Mouse (Mus musculus): ENCODE results near the gene Slc44a4.
"Not testable (repeated sequence)": the region's sequence is repeated elsewhere in the genome, so short reads cannot be mapped to it uniquely, and the experiment has no call there.

Gene Slc44a4

DNA sequence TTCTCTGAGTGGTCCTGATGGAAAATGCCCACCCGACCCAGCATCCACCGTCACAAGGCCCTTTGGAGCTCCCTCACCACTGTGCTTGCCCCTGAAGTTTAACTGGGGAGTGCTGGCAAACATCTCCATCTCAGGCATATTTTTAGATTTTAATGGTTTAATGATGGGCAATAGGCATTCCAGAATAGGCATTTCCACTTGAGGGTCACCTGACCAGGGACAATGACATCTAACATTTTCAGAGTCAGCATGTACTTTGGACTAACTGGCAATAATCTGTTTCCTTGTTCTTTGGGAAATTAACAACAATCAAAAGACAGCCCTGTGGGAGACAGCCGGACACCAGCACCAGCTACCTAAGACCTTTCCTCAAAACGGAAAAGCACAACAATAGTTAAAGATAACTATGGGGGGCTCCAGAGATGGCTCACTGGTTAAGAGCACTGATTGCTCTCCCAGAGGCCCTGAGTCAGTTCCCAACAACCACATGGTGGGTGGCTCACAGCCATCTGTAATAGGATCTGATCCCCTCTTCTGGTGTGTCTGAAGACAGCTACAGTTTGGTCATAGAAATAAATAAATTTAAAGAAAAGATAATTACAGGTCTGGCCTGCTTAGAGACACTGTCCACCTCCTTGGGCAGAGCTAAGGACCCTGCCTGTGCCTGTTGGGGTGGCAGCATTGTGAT, 29.0 kb downstream of the Slc44a4 start:
- DNase-seq (ENCODE audit: low read depth), result peak; percentile 70

GRCm38 (mm10) chr17:34944362-34944761, 30.1 kb downstream of the Slc44a4 start:
- peak; percentile 72 for DNase-seq (ENCODE audit: low read depth)

- no peak for DNase-seq (ENCODE audit: low read depth)
Observed at GRCm38 (mm10) chr17:34946486-34947140, 32.3 kb downstream of the Slc44a4 start.

GRCm38 (mm10) chr17:34947606-34948005, 33.3 kb downstream of the Slc44a4 start:
- peak; percentile 65 for DNase-seq (ENCODE audit: low read depth)

DNA sequence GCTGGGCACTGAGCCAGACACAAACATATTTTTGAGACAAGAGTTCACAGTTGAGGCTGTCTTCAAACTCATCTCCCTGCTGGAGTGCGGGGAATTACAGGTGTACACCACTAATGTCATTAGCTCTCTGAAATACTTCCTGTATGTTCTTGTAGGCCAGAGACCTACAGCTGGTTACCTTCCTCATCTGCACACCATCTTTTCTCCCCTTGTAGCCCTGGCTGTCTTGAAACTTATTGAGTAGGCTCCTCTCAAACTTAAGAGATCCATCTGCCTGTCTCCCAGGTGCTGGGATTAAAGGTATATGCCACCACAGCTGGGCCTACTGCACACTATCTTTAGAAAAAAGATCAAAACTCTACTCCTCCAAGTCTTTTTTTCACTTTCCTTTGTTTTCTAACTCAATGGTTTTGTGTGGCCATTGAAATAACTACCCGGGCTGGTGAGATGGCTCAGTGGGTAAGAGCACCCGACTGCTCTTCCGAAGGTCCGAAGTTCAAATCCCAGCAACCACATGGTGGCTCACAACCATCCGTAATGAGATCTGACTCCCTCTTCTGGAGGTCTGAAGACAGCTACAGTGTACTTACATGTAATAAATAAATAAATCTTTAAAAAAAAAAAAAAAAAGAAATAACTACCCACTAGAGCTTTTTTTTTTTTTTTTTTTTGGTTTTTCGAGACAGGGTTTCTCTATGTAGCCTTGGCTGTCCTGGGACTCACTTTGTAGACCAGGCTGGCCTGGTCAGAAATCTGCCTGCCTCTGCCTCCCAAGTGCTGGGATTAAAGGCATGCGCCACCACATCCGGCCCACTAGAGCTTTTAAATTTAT, 34.7 kb downstream of the Slc44a4 start:
- DNase-seq (ENCODE audit: low read depth), result not testable (repeated sequence)

- DNase-seq (ENCODE audit: low read depth), result no peak
Observed at GRCm38 (mm10) chr17:34949553-34949969, 35.3 kb downstream of the Slc44a4 start.

DNA sequence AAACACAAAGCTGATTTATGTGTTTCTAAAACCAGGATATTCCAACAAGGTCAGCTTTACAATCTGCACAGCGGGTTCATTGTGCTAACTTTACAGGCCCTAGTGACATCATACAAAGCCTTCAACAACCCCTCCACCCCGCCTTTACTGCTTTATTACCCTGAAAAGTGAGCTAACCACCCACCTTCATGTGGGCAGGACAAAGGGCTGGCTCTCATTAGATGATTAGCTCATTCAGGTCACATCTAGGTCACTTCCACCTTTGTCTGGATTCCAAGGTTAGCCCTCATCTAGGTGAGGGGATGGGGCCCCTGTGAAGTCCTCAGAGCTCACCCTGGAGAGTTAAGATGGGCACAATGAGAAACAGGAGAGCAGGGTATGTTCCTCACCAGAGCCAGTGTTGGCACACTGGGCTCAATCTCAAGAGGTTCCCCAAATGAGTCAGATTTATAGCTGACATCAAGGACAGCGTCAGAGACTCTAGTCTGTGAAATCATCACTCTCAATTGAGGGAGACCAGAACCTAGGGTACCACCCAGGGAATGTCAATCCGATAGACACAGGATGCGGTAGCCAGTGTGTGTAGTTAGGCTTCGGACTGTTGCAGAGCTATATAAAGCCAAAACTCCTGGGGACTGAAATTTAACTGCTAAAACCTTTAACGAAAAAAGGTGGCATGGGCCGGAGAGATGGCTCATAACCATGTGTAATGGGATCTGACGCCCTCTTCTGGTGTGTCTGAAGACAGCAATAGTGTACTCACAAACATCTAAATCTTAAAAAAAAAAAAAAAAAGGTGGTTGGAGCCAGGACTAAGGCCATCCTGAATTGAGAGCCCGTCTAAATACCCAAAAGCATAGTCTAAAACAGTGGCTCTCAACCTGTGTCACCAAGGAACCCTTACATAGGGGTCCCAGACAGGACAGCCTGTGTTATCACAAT, 36.5 kb downstream of the Slc44a4 start:
- peak; percentile 62 for DNase-seq (ENCODE audit: low read depth)

DNA sequence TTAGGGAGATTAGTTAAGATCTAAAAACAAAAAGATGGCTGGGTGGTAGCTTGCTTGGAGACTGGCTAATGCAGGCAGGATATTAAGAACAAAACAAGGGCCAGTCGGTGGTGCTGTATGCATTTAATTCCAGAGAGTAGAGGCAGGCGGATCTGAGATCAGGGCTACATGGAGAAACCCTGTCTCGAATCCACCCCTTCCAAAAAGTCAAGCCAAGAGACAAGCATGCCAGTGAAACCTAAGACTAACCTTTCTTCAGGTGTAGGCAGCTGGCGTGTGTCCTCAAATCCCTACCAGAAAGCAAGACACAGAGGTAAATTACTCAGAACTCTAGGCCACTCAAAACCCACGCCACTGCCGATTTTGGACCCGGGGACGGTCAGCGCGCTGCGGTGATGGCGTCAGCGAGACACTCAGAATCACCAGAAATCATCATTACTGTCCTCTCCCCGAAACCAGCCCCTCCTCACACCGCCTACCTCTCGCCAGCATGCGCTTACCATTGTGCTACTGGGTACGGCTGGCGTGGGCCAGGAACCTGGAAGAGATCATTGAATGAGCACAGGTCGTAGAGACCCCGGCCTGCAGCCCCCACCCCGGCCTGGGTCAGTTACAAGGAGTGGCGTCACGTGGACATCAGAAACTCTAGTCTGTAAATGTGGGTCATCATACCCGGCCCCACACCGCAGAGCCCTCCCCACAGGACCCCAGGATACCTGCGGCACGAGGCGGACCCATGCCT, 37.5 kb downstream of the Slc44a4 start:
- DNase-seq (ENCODE audit: low read depth), result peak; percentile 42

GRCm38 (mm10) chr17:34952378-34953040, 38.2 kb downstream of the Slc44a4 start:
- DNase-seq (ENCODE audit: low read depth), result peak; percentile 89

GRCm38 (mm10) chr17:34953258-34953657, 39.0 kb downstream of the Slc44a4 start:
- no peak for DNase-seq (ENCODE audit: low read depth)

DNA sequence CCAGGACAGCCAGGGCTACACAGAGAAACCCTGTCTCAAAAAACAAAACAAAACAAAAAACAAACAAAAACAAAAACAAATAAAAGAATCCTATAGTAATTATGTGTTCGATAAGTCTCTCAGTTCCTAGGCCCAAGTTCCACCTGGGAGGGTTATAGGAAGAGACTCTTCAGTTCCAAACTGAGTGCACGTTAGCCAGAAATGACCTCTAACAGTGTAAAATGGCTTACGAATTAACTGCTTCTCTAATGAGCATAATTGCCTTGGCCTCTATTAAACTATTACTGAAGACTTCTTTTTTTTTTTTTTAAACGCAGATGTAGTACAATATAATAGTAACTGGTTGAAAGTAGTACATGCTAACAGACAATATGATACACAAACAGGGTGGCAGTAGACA, 39.6 kb downstream of the Slc44a4 start:
- DNase-seq (ENCODE audit: low read depth), result no peak

GRCm38 (mm10) chr17:34954831-34955230, 40.6 kb downstream of the Slc44a4 start:
- no peak for DNase-seq (ENCODE audit: low read depth)

- no peak for DNase-seq (ENCODE audit: low read depth)
Observed at GRCm38 (mm10) chr17:34955884-34956283, 41.6 kb downstream of the Slc44a4 start.

DNA sequence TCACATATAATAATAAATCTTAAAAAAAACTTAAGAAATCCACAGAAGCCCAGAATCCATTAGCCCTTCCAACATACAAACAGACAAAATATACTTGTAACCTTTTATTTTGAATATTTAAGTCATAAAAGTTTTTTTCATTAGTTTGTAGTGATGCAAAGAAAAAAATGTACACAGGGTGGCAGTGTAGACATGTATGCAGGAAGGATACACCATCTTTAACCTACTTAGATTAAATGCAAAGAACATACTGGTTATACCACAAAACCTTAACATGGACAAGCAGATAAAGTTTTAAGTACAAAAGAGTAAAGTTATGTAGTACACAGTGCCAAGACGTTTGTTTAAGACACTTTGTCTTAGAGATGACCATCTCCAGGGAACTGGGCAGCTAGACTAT, 42.1 kb downstream of the Slc44a4 start:
- peak; percentile 75 for DNase-seq (ENCODE audit: low read depth)

DNA sequence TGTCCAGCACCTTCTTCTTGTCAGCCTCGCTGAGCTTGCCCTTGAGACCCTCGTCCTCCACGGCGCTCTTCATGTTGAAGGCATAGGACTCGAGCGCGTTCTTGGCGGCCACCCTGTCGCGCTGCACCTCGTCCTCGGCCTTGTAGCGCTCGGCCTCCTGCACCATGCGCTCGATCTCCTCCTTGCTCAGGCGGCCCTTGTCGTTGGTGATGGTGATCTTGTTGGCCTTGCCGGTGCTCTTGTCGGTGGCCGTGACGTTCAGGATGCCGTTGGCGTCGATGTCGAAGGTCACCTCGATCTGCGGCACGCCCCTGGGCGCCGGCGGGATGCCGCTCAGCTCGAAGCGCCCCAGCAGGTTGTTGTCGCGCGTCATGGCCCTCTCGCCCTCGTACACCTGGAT, 43.0 kb downstream of the Slc44a4 start:
- not testable (repeated sequence) for DNase-seq (ENCODE audit: low read depth)

GRCm38 (mm10) chr17:34957966-34958365, 43.7 kb downstream of the Slc44a4 start:
- not testable (repeated sequence) for DNase-seq (ENCODE audit: low read depth)

- not testable (repeated sequence) for DNase-seq (ENCODE audit: low read depth)
Observed at GRCm38 (mm10) chr17:34958734-34959129, 44.5 kb downstream of the Slc44a4 start.

- peak; percentile 89 for DNase-seq (ENCODE audit: low read depth)
Observed at GRCm38 (mm10) chr17:34959130-34959778, 45.0 kb downstream of the Slc44a4 start, which contains the start of gene Hspa1b. TSS of gene Hspa1b (minus strand) at chr17:34959238.

DNA sequence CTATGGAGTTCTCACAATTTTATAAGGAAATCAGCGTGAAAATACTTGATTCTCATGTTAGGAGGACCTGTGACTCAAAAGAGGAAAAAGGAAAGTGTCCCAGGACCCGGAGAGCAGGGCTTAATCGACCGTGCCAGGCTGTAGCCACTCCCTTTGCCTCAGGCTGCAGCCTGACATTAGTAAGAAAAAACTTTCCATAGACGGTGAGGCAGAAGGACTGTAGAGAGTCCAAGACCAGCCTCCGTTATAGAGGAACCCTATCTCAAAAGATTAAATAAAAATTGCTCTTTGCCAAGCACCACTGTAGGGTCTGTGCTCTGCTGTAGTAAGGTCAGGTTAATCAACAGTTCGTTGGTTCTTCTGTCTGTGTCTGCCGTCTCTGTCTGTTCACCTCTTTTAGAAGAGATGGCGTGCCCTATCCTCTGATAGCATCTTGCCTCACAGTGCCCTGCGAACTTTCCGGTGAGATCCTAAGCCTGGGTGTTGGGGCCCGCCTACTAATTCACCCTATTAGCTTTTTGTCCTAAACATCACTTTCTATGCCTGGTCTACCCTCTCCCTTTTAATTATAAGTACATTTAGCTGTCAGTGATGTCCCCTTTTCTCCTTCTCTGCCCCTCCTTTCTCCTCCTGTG, 45.7 kb downstream of the Slc44a4 start:
- peak; percentile 88 for DNase-seq (ENCODE audit: low read depth)
